Mouse (Mus musculus): ENCODE results near the gene Gm13305. TPM values are rescaled to one million over a fixed set of nuclear protein-coding genes. Genes with fewer than 3 reads are reported as not detected.
A peak's percentile ranks its signal among the peaks of the same experiment; 100 is the strongest.
"Not testable (repeated sequence)": the region's sequence is repeated elsewhere in the genome, so short reads cannot be mapped to it uniquely, and the experiment has no call there.

The Gm13305 gene
- total RNA-seq (2014; rRNA removed) (0.05 and 0.31 TPM in 2 replicates), polyA plus RNA-seq (2015; fragmentation: Nextera tagmentation; extraction: Ambion mirVana) (0.26 TPM in 1 of 2 replicates, not detected in the other)

- H3K4me1 ChIP-seq (ENCODE audit: insufficient read depth); ATAC-seq; H3K9ac ChIP-seq; H3K4me2 ChIP-seq (ENCODE audit: low read depth); H3K36me3 ChIP-seq (ENCODE audit: insufficient read depth); H3K27ac ChIP-seq (ENCODE audit: low read depth, low read length); H3K9me3 ChIP-seq (ENCODE audit: low read length); H3K4me3 ChIP-seq (ENCODE audit: low read depth, low read length); DNase-seq; H3K27me3 ChIP-seq (ENCODE audit: insufficient read depth, low read length): not testable (repeated sequence)
- WGBS = no CpG with 5 or more reads among the region's 7 CpGs
Measured at GRCm38 (mm10) chr4:42168503-42168902, at the start of gene Gm13305. Gene Gm13305 (minus strand): TSS chr4:42168603.

- not testable (repeated sequence) for H3K9ac ChIP-seq; H3K27ac ChIP-seq (ENCODE audit: low read depth, low read length); H3K4me2 ChIP-seq (ENCODE audit: low read depth); H3K4me1 ChIP-seq (ENCODE audit: insufficient read depth); H3K9me3 ChIP-seq (ENCODE audit: low read length); DNase-seq; H3K4me3 ChIP-seq (ENCODE audit: low read depth, low read length); H3K36me3 ChIP-seq (ENCODE audit: insufficient read depth); H3K27me3 ChIP-seq (ENCODE audit: insufficient read depth, low read length)
- peak; percentile 74 for ATAC-seq
- no CpG with 5 or more reads among the region's 25 CpGs for WGBS
Measured at GRCm38 (mm10) chr4:42184980-42185372, 16.6 kb upstream of the Gm13305 start.

- peak; percentile 71 for ATAC-seq
- H3K9ac ChIP-seq; H3K4me1 ChIP-seq (ENCODE audit: insufficient read depth); H3K27ac ChIP-seq (ENCODE audit: low read depth, low read length); DNase-seq; H3K27me3 ChIP-seq (ENCODE audit: insufficient read depth, low read length); H3K36me3 ChIP-seq (ENCODE audit: insufficient read depth); H3K4me2 ChIP-seq (ENCODE audit: low read depth); H3K4me3 ChIP-seq (ENCODE audit: low read depth, low read length); H3K9me3 ChIP-seq (ENCODE audit: low read length): not testable (repeated sequence)
- no CpG with 5 or more reads among the region's 58 CpGs for WGBS
Measured at GRCm38 (mm10) chr4:42184324-42184979, 16.0 kb upstream of the Gm13305 start.

- H3K36me3 ChIP-seq (ENCODE audit: insufficient read depth); H3K27me3 ChIP-seq (ENCODE audit: insufficient read depth, low read length); H3K9ac ChIP-seq; H3K4me1 ChIP-seq (ENCODE audit: insufficient read depth); H3K27ac ChIP-seq (ENCODE audit: low read depth, low read length); DNase-seq; H3K4me2 ChIP-seq (ENCODE audit: low read depth); H3K4me3 ChIP-seq (ENCODE audit: low read depth, low read length); H3K9me3 ChIP-seq (ENCODE audit: low read length): not testable (repeated sequence)
- WGBS = no CpG with 5 or more reads among the region's 31 CpGs
- peak; percentile 47; the same call in 1 of the 2 replicates for ATAC-seq
Measured at GRCm38 (mm10) chr4:42183234-42184197, 15.1 kb upstream of the Gm13305 start.

GRCm38 (mm10) chr4:42178243-42178642 is 9.8 kb upstream of the Gm13305 start:
- H3K4me2 ChIP-seq (ENCODE audit: low read depth); H3K27ac ChIP-seq (ENCODE audit: low read depth, low read length); H3K9ac ChIP-seq; ATAC-seq; H3K27me3 ChIP-seq (ENCODE audit: insufficient read depth, low read length); H3K4me3 ChIP-seq (ENCODE audit: low read depth, low read length); DNase-seq; H3K4me1 ChIP-seq (ENCODE audit: insufficient read depth); H3K9me3 ChIP-seq (ENCODE audit: low read length); H3K36me3 ChIP-seq (ENCODE audit: insufficient read depth): not testable (repeated sequence)
- WGBS = no CpG with 5 or more reads among the region's 4 CpGs

- no CpG with 5 or more reads among the region's 9 CpGs for WGBS
- not testable (repeated sequence) for ATAC-seq
Measured at GRCm38 (mm10) chr4:42153136-42153535, 15.3 kb downstream of the Gm13305 start, which contains the start of gene Gm13306. Gene Gm13306 (plus strand): TSS chr4:42153436.

GRCm38 (mm10) chr4:42114517-42114916 is 53.9 kb downstream of the Gm13305 start, which contains the start of gene Gm13304:
Gene Gm13304 (plus strand): TSS chr4:42114817.
- not testable (repeated sequence) for ATAC-seq; H3K9ac ChIP-seq; H3K4me3 ChIP-seq (ENCODE audit: low read depth, low read length); H3K27me3 ChIP-seq (ENCODE audit: insufficient read depth, low read length); H3K9me3 ChIP-seq (ENCODE audit: low read length); DNase-seq; H3K4me2 ChIP-seq (ENCODE audit: low read depth); H3K4me1 ChIP-seq (ENCODE audit: insufficient read depth); H3K36me3 ChIP-seq (ENCODE audit: insufficient read depth); H3K27ac ChIP-seq (ENCODE audit: low read depth, low read length)
- WGBS = no CpG with 5 or more reads among the region's 5 CpGs

More at GRCm38 (mm10) chr4:42153136-42153535, 15.3 kb downstream of the Gm13305 start, which contains the start of gene Gm13306:
- H3K27me3 ChIP-seq (ENCODE audit: insufficient read depth, low read length); H3K4me3 ChIP-seq (ENCODE audit: low read depth, low read length); H3K4me1 ChIP-seq (ENCODE audit: insufficient read depth); H3K27ac ChIP-seq (ENCODE audit: low read depth, low read length); H3K9me3 ChIP-seq (ENCODE audit: low read length); H3K36me3 ChIP-seq (ENCODE audit: insufficient read depth); H3K4me2 ChIP-seq (ENCODE audit: low read depth); DNase-seq; H3K9ac ChIP-seq: not testable (repeated sequence)

Other genes with a start within 250 kb of the Gm13305 start
- 14.5 and 16.8 TPM in 2 replicates for gene Gm20878, start 227.0 kb downstream of the Gm13305 start, total RNA-seq (2014; rRNA removed)
- 6.7 and 10.5 TPM in 2 replicates for gene Gm20878, start 227.0 kb downstream of the Gm13305 start, polyA plus RNA-seq (2015; fragmentation: Nextera tagmentation; extraction: Ambion mirVana)
- gene Fam205a4, start 202.5 kb downstream of the Gm13305 start, total RNA-seq (2014; rRNA removed) = 0.62 and 1.7 TPM in 2 replicates
- 1.1 and 1.3 TPM in 2 replicates for gene Fam205a4, start 202.5 kb downstream of the Gm13305 start, polyA plus RNA-seq (2015; fragmentation: Nextera tagmentation; extraction: Ambion mirVana)
- gene Gm21093, start 133.9 kb downstream of the Gm13305 start, total RNA-seq (2014; rRNA removed) = 0.46 and 3.1 TPM in 2 replicates
- 0.21 and 0.31 TPM in 2 replicates for gene Gm21093, start 133.9 kb downstream of the Gm13305 start, polyA plus RNA-seq (2015; fragmentation: Nextera tagmentation; extraction: Ambion mirVana)
- gene Gm3893, start 77.4 kb downstream of the Gm13305 start, total RNA-seq (2014; rRNA removed) = not detected in 2 replicates
- gene Gm3893, start 77.4 kb downstream of the Gm13305 start, polyA plus RNA-seq (2015; fragmentation: Nextera tagmentation; extraction: Ambion mirVana) = not detected in 2 replicates
- not detected in 2 replicates for gene Gm13304, start 53.8 kb downstream of the Gm13305 start, total RNA-seq (2014; rRNA removed)
- gene Gm13304, start 53.8 kb downstream of the Gm13305 start, polyA plus RNA-seq (2015; fragmentation: Nextera tagmentation; extraction: Ambion mirVana) = not detected in 2 replicates
- gene Gm13306, start 15.2 kb downstream of the Gm13305 start, total RNA-seq (2014; rRNA removed) = 4.2 and 7.7 TPM in 2 replicates
- 5.6 and 8.1 TPM in 2 replicates for gene Gm13306, start 15.2 kb downstream of the Gm13305 start, polyA plus RNA-seq (2015; fragmentation: Nextera tagmentation; extraction: Ambion mirVana)
- gene Gm10600, start 72.0 kb upstream of the Gm13305 start, total RNA-seq (2014; rRNA removed) = not detected in 2 replicates
- not detected in 2 replicates for gene Gm10600, start 72.0 kb upstream of the Gm13305 start, polyA plus RNA-seq (2015; fragmentation: Nextera tagmentation; extraction: Ambion mirVana)
- gene Ccl21b, start 87.2 kb upstream of the Gm13305 start, total RNA-seq (2014; rRNA removed) = not detected in 2 replicates
- not detected in 2 replicates for gene Ccl21b, start 87.2 kb upstream of the Gm13305 start, polyA plus RNA-seq (2015; fragmentation: Nextera tagmentation; extraction: Ambion mirVana)
- gene Gm21953, start 125.7 kb upstream of the Gm13305 start, total RNA-seq (2014; rRNA removed) = not detected in 2 replicates
- gene Gm21953, start 125.7 kb upstream of the Gm13305 start, polyA plus RNA-seq (2015; fragmentation: Nextera tagmentation; extraction: Ambion mirVana) = not detected in 2 replicates
- 0.54 TPM in 1 of 2 replicates, not detected in the other for gene Fam205a3, start 149.7 kb upstream of the Gm13305 start, total RNA-seq (2014; rRNA removed)
- gene Fam205a3, start 149.7 kb upstream of the Gm13305 start, polyA plus RNA-seq (2015; fragmentation: Nextera tagmentation; extraction: Ambion mirVana) = not detected in 2 replicates

Data from forebrain, postnatal 0 days (tissue).